Mouse (Mus musculus): ENCODE data around the gene Abhd17c.
"Not testable (repeated sequence)": the region's sequence is repeated elsewhere in the genome, so short reads cannot be mapped to it uniquely, and the experiment has no call there.

Gene Abhd17c

GRCm38 (mm10) chr7:84153821-84154220 is 2.1 kb upstream of the Abhd17c start:
- intact Hi-C loops (cut with DNase I) = loop anchor here (5.0 kb wide), 1 partner anchor 37 kb away; no protein-coding TSS in a partner anchor

GRCm38 (mm10) chr7:84152821-84153220 is 1.1 kb upstream of the Abhd17c start:
- intact Hi-C loops (cut with DNase I) = loop anchor here (5.0 kb wide), 1 partner anchor 36 kb away; no protein-coding TSS in a partner anchor

GRCm38 (mm10) chr7:84152374-84152773 is 681 bp upstream of the Abhd17c start:
- intact Hi-C loops (cut with DNase I) = loop anchor here (5.0 kb wide), 1 partner anchor 35 kb away; no protein-coding TSS in a partner anchor

- intact Hi-C loops (cut with DNase I) = loop anchor here (5.0 kb wide), 1 partner anchor 35 kb away; no protein-coding TSS in a partner anchor
Measured at GRCm38 (mm10) chr7:84151960-84152334, 254 bp upstream of the Abhd17c start.

- intact Hi-C loops (cut with DNase I) = loop anchor here (5.0 kb wide), 1 partner anchor 33 kb away; no protein-coding TSS in a partner anchor
Measured at GRCm38 (mm10) chr7:84150361-84151000, 1.2 kb downstream of the Abhd17c start.

GRCm38 (mm10) chr7:84149821-84150220 is 1.9 kb downstream of the Abhd17c start:
- intact Hi-C loops (cut with DNase I) = loop anchor here (5.0 kb wide), 1 partner anchor 33 kb away; no protein-coding TSS in a partner anchor

- intact Hi-C loops (cut with DNase I) = no loop called here
Measured at GRCm38 (mm10) chr7:84148896-84149295, 2.8 kb downstream of the Abhd17c start.

- intact Hi-C loops (cut with DNase I) = no loop called here
Measured at GRCm38 (mm10) chr7:84147746-84148145, 3.9 kb downstream of the Abhd17c start.

GRCm38 (mm10) chr7:84145633-84146032 is 6.1 kb downstream of the Abhd17c start:
- intact Hi-C loops (cut with DNase I) = no loop called here

- intact Hi-C loops (cut with DNase I) = no loop called here
Measured at GRCm38 (mm10) chr7:84142736-84143473, 8.8 kb downstream of the Abhd17c start.

GRCm38 (mm10) chr7:84142196-84142595 is 9.5 kb downstream of the Abhd17c start:
- intact Hi-C loops (cut with DNase I) = no loop called here

GRCm38 (mm10) chr7:84139566-84139965 is 12.1 kb downstream of the Abhd17c start:
- intact Hi-C loops (cut with DNase I) = no loop called here

GRCm38 (mm10) chr7:84138731-84139130 is 13.0 kb downstream of the Abhd17c start:
- intact Hi-C loops (cut with DNase I) = no loop called here

- intact Hi-C loops (cut with DNase I) = no loop called here
Measured at GRCm38 (mm10) chr7:84137779-84138178, 13.9 kb downstream of the Abhd17c start.

- intact Hi-C loops (cut with DNase I) = no loop called here
Measured at GRCm38 (mm10) chr7:84135799-84136700, 15.6 kb downstream of the Abhd17c start.

GRCm38 (mm10) chr7:84132704-84133103 is 19.0 kb downstream of the Abhd17c start:
- intact Hi-C loops (cut with DNase I) = no loop called here

- intact Hi-C loops (cut with DNase I) = no loop called here
Measured at GRCm38 (mm10) chr7:84131736-84132135, 20.0 kb downstream of the Abhd17c start.

- intact Hi-C loops (cut with DNase I) = no loop called here
Measured at GRCm38 (mm10) chr7:84128661-84129060, 23.0 kb downstream of the Abhd17c start.

GRCm38 (mm10) chr7:84125730-84126129 is 26.0 kb downstream of the Abhd17c start:
- intact Hi-C loops (cut with DNase I) = no loop called here

- intact Hi-C loops (cut with DNase I) = not testable (repeated sequence)
Measured at GRCm38 (mm10) chr7:84123651-84124050, 28.0 kb downstream of the Abhd17c start.

- intact Hi-C loops (cut with DNase I) = no loop called here
Measured at GRCm38 (mm10) chr7:84121778-84122177, 29.9 kb downstream of the Abhd17c start.

All from adrenal gland (tissue).